Mouse (Mus musculus) liver, embryonic 14.5 days (tissue): ENCODE data around the gene Gdap1l1. TPM values are rescaled to one million over a fixed set of nuclear protein-coding genes. Genes with fewer than 3 reads are reported as not detected.

Experiments
- ATAC-seq: fragments of 200-750 bp; cut with Nextera tagmentation; 2 replicates; pipeline ENCODE4 v1.8.0; 2017; ENCODE audit warnings: moderate number of reproducible peaks, mild to moderate bottlenecking, moderate library complexity; ENCODE audit not compliant: insufficient read depth
- DNase-seq, 3 experiments: peaks; one replicate each; pipeline ENCODE4 v3.0.0-alpha.2; 2012 to 2013; ENCODE audit warnings: low read depth in 3 of 3, low spot score in 3 of 3
- H3K27ac ChIP-seq: fragments of 300-500 bp; sonication (generic); 2 replicates; pipeline ENCODE4 v1.5.1; 2014; ENCODE audit warnings: moderate library complexity, mild to moderate bottlenecking, control low read depth, inconsistent platforms
- H3K27me3 ChIP-seq: fragments of 300-500 bp; sonication (generic); 2 replicates; pipeline ENCODE4 v1.6.1; 2014; ENCODE audit warnings: mild to moderate bottlenecking, low read length, moderate library complexity; ENCODE audit not compliant: control insufficient read depth, insufficient read depth
- H3K36me3 ChIP-seq: fragments of 300-500 bp; sonication (generic); replicated peaks from 2 replicates; pipeline ENCODE4 v1.6.1; 2014; ENCODE audit warnings: low read depth; ENCODE audit not compliant: control insufficient read depth, insufficient read depth
- H3K4me1 ChIP-seq, 2 experiments: fragments of 200-500 bp in 1 of 2; fragments of 300-500 bp in 1 of 2; sonication (generic) in 1 of 2; replicated peaks; 2 replicates each; pipeline ENCODE4 v1.6.1; 2012 to 2014; ENCODE audit warnings: antibody characterized with exemption in 1 of 2, inconsistent platforms in 1 of 2, low read length in 1 of 2; ENCODE audit not compliant: control insufficient read depth in 2 of 2, insufficient read depth in 2 of 2
- H3K4me2 ChIP-seq: fragments of 300-500 bp; sonication (generic); 2 replicates; pipeline ENCODE4 v1.6.1; 2014; ENCODE audit warnings: low read depth, mild to moderate bottlenecking, control low read depth, moderate library complexity
- H3K4me3 ChIP-seq, 2 experiments: fragments of 200-500 bp in 1 of 2; fragments of 300-500 bp in 1 of 2; sonication (generic) in 1 of 2; 2 replicates each; pipeline ENCODE4 v1.5.1; 2012 to 2014; ENCODE audit warnings: low read depth in 2 of 2, low read length in 2 of 2, mild to moderate bottlenecking in 2 of 2, control low read depth in 1 of 2, inconsistent platforms in 1 of 2, moderate library complexity in 1 of 2; ENCODE audit not compliant: insufficient read depth in 1 of 2
- H3K9ac ChIP-seq: fragments of 300-500 bp; sonication (generic); replicated peaks from 2 replicates; pipeline ENCODE4 v1.6.1; 2014; ENCODE audit warnings: mild to moderate bottlenecking, control low read depth, moderate library complexity
- H3K9me3 ChIP-seq: fragments of 300-500 bp; sonication (generic); 2 replicates; pipeline ENCODE4 v1.6.1; 2016; ENCODE audit warnings: low read length, mixed read lengths; ENCODE audit not compliant: control insufficient read depth
- CTCF ChIP-seq: IDR thresholded peaks from 2 replicates; pipeline ENCODE4 v1.5.1; 2016; ENCODE audit warnings: antibody characterized with exemption, low read depth, control low read depth
- EP300 ChIP-seq: IDR thresholded peaks from 2 replicates; pipeline ENCODE4 v1.6.1; 2016; ENCODE audit warnings: antibody characterized with exemption, low read depth
- WGBS: fragments of 180-500 bp; shearing (Covaris S2); extraction: QIAGEN DNeasy Blood & Tissue Kit; methylation state at CpG from one replicate; pipeline ENCODE4 v1.1.7; 2014; ENCODE audit not compliant: insufficient replicate concordance; 5-methylcytosine and 5-hydroxymethylcytosine counted together
- polyA plus RNA-seq, 2 experiments: library from polyadenylated mRNA; depleted of rRNA in 1 of 2; stranded (reverse) in 1 of 2; unstranded in 1 of 2; fragments of >200 nt; fragmentation: Nextera tagmentation in 1 of 2; extraction: Ambion mirVana in 1 of 2; gene quantifications; 2 replicates each; pipeline versions ENCODE4 v1.2.1 to v1.2.3; 2012 to 2014

Gdap1l1 gene
- polyA plus RNA-seq, 2 experiments: 0.03 TPM; not detected in 1

DNA sequence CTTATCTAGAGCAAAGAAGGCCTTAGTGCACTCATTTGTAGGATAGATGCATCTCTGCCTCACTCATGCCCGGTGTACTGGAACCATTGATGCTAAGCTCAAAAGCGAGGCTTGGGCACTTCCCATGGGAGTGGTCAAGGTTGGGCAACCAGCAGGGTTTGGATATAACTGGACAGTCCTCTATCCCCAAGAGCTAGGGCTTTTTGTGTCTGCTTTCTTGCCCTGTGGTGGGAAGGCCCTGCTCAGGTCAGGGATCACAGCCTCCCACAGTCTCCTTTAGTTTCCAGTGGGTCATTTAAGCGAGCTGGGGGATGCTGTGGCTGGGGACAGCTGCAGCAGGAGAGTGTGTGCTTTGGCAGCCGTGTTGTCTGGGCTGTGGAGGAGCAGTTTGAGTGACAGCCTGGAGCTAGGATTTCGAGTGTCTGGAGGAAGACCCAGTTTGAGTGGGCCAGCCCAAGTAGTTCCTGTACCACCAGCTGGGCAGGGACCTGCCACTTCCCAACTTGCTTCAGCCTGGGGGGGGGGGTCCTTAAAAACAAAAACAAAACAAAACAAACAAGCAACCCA lies 51.5 kb downstream of the Gdap1l1 start:
- Histone ChIP-seq H3K27me3 (no peaks in the 10 kb centered on the region), H3K27ac (no peak overlapping the region), H3K4me3 (no peak overlapping the region), H3K4me1 (no peaks in the 10 kb centered on the region), H3K9me3 (no peaks in the 10 kb centered on the region), H3K9ac (no peak overlapping the region), H3K4me2 (no peak overlapping the region), H3K36me3 (no peaks in the 10 kb centered on the region)
- TF ChIP-seq EP300: no peak
- no peak for TF ChIP-seq CTCF
- DNase-seq (no peak), ATAC-seq (no peak)
- 35% methylated on average over 5 of the region's 5 CpGs for WGBS

DNA sequence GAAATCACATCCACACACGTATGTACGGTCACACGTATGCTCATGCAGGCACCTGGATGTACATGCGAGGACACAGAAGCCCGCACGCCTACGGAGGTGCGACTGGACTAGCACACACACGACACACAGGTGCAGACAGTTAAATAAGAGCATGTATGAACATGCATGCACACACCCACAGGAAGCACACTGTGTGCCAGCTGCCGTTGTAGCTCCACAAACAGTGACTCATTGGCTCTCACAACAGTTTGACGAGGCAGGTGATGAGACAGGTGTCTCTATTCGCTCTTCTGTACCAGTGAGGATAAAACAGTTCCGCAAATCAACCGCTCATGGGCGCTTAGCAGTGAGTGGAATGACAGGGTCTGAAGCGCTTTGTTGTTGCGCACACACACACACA lies 52.4 kb downstream of the Gdap1l1 start:
- WGBS: 80% methylated on average over 17 of the region's 17 CpGs
- no peak for TF ChIP-seq CTCF
- no peak for TF ChIP-seq EP300
- no peak for DNase-seq

DNA sequence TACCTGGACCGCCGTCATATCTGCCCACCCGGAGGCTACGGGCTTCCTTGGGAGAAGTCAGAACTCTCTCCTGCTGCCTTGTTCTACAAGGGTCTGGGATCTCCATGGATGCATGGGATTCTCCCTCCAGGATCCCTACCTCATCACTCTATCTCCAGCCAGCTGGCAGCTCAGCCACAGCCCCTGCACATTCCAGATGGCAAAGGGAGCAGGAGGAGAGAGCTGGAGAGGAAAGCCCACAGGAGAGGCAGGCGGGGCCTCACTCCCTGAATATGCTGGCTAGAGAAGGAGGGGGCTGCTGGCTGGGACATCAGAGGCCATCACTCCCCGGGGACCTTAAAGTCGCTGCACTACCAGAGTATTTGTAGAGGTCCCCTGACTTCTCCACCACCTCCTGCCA lies 53.1 kb downstream of the Gdap1l1 start:
- Histone ChIP-seq H3K4me2 (no peak overlapping the region), H3K9ac (no peak overlapping the region), H3K27ac (no peak overlapping the region), H3K4me1 (no peaks in the 10 kb centered on the region), H3K4me3 (no peak overlapping the region), H3K9me3 (no peaks in the 10 kb centered on the region), H3K27me3 (no peaks in the 10 kb centered on the region), H3K36me3 (no peaks in the 10 kb centered on the region)
- WGBS: 58% methylated on average over 7 of the region's 7 CpGs
- ATAC-seq: no peak
- DNase-seq: no peak
- TF ChIP-seq CTCF: no peak
- no peak for TF ChIP-seq EP300

More for the DNA sequence above, 52.4 kb downstream of the Gdap1l1 start:
- no peak overlapping the region for H3K4me2 ChIP-seq
- H3K4me3 ChIP-seq: no peak overlapping the region
- no peak overlapping the region for H3K9ac ChIP-seq
- no peak for ATAC-seq
- H3K4me1 ChIP-seq: no peaks in the 10 kb centered on the region
- H3K27me3 ChIP-seq: no peaks in the 10 kb centered on the region
- no peaks in the 10 kb centered on the region for H3K9me3 ChIP-seq
- no peaks in the 10 kb centered on the region for H3K36me3 ChIP-seq
- no peak overlapping the region for H3K27ac ChIP-seq

DNA sequence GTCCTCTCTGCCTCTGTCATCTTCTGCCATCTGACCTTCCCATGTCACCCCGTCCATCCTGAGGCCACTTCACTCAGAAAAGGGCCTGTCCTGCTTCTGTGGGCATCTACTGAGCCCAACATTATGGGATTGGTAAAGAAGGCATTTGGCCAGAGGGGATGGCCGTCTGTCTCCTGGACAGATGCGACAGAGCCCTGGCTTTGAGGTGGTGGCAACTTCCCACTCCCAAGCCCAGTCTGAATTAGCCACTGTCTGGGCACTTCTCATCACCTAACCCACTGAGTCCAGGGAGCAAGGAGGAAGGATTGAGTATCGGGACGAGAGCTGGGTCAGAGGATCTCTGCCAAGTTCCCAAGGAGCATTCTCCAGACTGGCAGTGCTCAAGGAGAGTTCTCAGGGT lies 53.7 kb downstream of the Gdap1l1 start, which contains the start of gene R3hdml:
Gene R3hdml, plus strand, starts transcription at position 301 of the 400 bp plus-strand sequence.
- TF ChIP-seq EP300: no peak
- no peak for TF ChIP-seq CTCF
- H3K27me3 ChIP-seq: no peaks in the 10 kb centered on the region
- 51% methylated on average over 5 of the region's 5 CpGs for WGBS

DNA sequence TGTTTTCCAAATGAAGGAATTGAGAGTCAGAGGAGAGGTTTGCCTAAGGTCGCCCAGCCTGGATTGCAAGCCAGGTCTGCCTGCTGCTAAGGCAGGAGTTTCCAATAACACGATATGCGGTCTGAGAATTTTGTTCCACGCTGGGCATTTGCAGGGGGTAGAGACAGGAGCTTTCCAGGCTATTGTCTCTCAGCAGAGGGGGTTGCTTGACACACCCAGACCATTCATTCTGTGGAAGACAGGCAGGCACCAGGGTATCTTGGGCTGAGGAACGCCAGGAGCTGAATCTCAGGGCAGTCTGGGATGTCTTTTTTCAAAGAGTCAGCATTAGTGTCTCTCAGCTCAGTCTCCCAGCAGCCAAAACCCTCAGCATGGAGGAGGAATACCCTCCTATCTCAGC lies 54.8 kb downstream of the Gdap1l1 start:
- no peak overlapping the region for H3K9ac ChIP-seq
- no peaks in the 10 kb centered on the region for H3K9me3 ChIP-seq
- WGBS: 37% methylated on average over 5 of the region's 5 CpGs
- ATAC-seq (no peak), DNase-seq (no peak)
- H3K36me3 ChIP-seq: no peaks in the 10 kb centered on the region
- H3K27me3 ChIP-seq: no peaks in the 10 kb centered on the region
- no peak for TF ChIP-seq CTCF
- TF ChIP-seq EP300: no peak
- no peak overlapping the region for H3K27ac ChIP-seq
- H3K4me2 ChIP-seq: no peak overlapping the region
- H3K4me1 ChIP-seq: no peaks in the 10 kb centered on the region
- H3K4me3 ChIP-seq: no peak overlapping the region

More for the DNA sequence above, 53.7 kb downstream of the Gdap1l1 start, which contains the start of gene R3hdml:
- Histone ChIP-seq H3K36me3 (no peaks in the 10 kb centered on the region), H3K9me3 (no peaks in the 10 kb centered on the region), H3K4me1 (no peaks in the 10 kb centered on the region), H3K27ac (no peak within 1 kb of the TSS), H3K9ac (no peak within 1 kb of the TSS), H3K4me3 (no peak within 1 kb of the TSS), H3K4me2 (no peak within 1 kb of the TSS)
- DNase-seq: no peak
- no peak for ATAC-seq
